Mouse (Mus musculus): ENCODE results near the gene Rps6ka2.

- TF ChIP-seq POLR2A (IDR thresholded peaks at IDR 0.05; ENCODE audit: control insufficient read depth, low read depth, low read length) (no peak), CTCF (IDR thresholded peaks at IDR 0.05; ENCODE audit: control insufficient read depth, insufficient read depth, insufficient replicate concordance, low read depth, low read length) (no peak)
Measured at GRCm38 (mm10) chr17:7233197-7233596, 63.3 kb downstream of the Rps6ka2 start.

Measured in testis, adult 2 months (tissue).